Mouse (Mus musculus) lung, embryonic 14.5 days (tissue): ENCODE results near the gene Rassf10. TPM values are rescaled to one million over a fixed set of nuclear protein-coding genes. Genes with fewer than 3 reads are reported as not detected.

Experiments
- ATAC-seq: fragments of 200-750 bp; cut with Nextera tagmentation; 2 replicates; pipeline ENCODE4 v1.8.0; 2017; ENCODE audit warnings: mild to moderate bottlenecking, moderate TSS enrichment, moderate library complexity; ENCODE audit not compliant: insufficient read depth
- DNase-seq: peaks from one replicate; pipeline ENCODE4 v3.0.0-alpha.2; 2015
- H3K27ac ChIP-seq: fragments of 300-500 bp; sonication (generic); 2 replicates; pipeline ENCODE4 v1.5.1; 2014; ENCODE audit warnings: low read depth, mild to moderate bottlenecking, moderate library complexity
- H3K27me3 ChIP-seq: fragments of 300-500 bp; sonication (generic); 2 replicates; pipeline ENCODE4 v1.6.1; 2014; ENCODE audit warnings: low read length, control low read depth; ENCODE audit not compliant: insufficient read depth
- H3K36me3 ChIP-seq: fragments of 300-500 bp; sonication (generic); 2 replicates; pipeline ENCODE4 v1.6.1; 2014; ENCODE audit warnings: control low read depth; ENCODE audit not compliant: insufficient read depth
- H3K4me1 ChIP-seq: fragments of 300-500 bp; sonication (generic); 2 replicates; pipeline ENCODE4 v1.6.1; 2014; ENCODE audit warnings: antibody characterized with exemption, control low read depth; ENCODE audit not compliant: insufficient read depth
- H3K4me2 ChIP-seq: fragments of 300-500 bp; sonication (generic); 2 replicates; pipeline ENCODE4 v1.6.1; 2014; ENCODE audit warnings: mild to moderate bottlenecking
- H3K4me3 ChIP-seq: fragments of 300-500 bp; sonication (generic); 2 replicates; pipeline ENCODE4 v1.5.1; 2014; ENCODE audit warnings: low read depth, low read length
- H3K9ac ChIP-seq: fragments of 300-500 bp; sonication (generic); 2 replicates; pipeline ENCODE4 v1.6.1; 2014
- H3K9me3 ChIP-seq: fragments of 300-500 bp; sonication (generic); 2 replicates; pipeline ENCODE4 v1.6.1; 2016; ENCODE audit warnings: low read depth, low read length, control low read depth
- CTCF ChIP-seq: IDR thresholded peaks from 2 replicates; pipeline ENCODE4 v1.5.1; 2016; ENCODE audit warnings: antibody characterized with exemption, low read depth
- WGBS: fragments of 180-500 bp; shearing (Covaris S2); extraction: QIAGEN DNeasy Blood & Tissue Kit; methylation state at CpG from one replicate; pipeline ENCODE4 v1.1.7; 2014; 5-methylcytosine and 5-hydroxymethylcytosine counted together
- polyA plus RNA-seq: library from polyadenylated mRNA; unstranded; fragments of >200 nt; fragmentation: Nextera tagmentation; extraction: Ambion mirVana; gene quantifications from 2 replicates; pipeline ENCODE4 v1.2.1, GENCODE M21; 2014

Gene Rassf10
- polyA plus RNA-seq, 1 experiment from 2014 or later = 22.0 TPM

DNA sequence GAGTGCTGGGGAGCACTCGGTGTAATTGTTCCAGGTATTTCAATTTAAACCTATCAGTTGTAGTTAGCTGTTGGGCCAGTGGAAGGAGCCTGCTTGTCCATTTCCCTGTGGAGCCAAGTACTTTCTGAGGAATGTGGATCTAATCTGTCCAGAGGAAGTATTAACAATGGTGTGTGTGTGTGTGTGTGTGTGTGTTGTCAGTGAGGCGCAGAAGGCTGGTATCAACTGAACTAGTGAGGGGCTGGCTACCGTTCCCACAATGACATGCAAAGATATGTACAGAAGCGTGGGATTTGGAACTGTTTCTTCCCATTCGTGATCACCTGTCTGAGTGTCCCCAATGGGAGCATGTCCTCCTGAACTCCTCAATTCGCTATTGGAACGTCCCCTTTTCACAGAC, 3.2 kb downstream of the Rassf10 start:
- DNase-seq (no peak), ATAC-seq (no peak)
- 0 out of 2 replicates have a peak, but pooled peaks cover 4% of the 10 kb centered on the region for H3K36me3 ChIP-seq
- WGBS = 47% methylated on average over 7 of the region's 7 CpGs
- H3K4me3 ChIP-seq = peak overlapping the region; percentile 57
- peak overlapping the region; percentile 76 for H3K4me2 ChIP-seq
- H3K9me3 ChIP-seq = no peaks in the 10 kb centered on the region
- 0 out of 2 replicates have a peak, but pooled peaks cover 5% of the 10 kb centered on the region for H3K4me1 ChIP-seq
- H3K27ac ChIP-seq = no peak overlapping the region
- H3K9ac ChIP-seq = peak overlapping the region; percentile 64
- peaks cover 30% of the 10 kb centered on the region for H3K27me3 ChIP-seq
- TF ChIP-seq CTCF = no peak

DNA sequence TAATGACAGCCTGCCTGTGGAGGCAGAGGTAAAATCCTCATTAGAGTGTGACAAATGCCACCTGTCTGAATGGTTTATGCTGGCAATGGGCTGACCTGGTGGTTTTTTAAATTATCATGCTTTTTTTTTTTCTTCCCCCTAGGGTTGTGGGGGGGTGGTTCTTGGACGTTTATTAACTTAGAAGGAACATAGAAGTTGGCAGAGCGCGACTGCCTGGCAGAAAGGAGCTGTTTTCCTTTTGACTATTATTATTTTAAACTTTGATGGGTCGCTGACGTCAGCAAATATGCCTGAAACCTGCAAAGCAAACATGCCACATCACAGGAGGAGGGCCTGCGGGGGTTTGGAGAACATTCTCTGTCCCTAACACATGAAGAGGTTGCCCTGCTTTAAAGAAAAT, 3.9 kb downstream of the Rassf10 start:
- no peak for ATAC-seq

DNA sequence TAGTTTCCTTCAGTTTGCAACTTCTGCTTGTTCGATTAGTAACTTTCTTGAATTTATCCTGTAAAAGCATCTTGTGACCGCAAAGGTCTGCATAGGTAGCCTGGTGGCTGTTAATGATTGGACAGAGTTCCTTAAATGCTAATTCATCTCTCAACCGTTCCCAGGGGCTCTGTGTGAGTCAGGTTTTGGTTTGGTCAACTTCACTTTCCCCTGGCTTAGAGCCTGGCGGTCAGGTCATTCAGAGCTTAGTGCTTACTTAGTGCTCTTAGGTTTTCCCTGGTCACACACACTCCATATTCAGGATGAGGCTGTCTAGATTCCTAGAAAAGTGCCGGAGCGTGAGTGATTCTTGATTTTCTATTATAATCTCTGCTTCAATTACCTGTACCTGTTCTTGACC, 12.6 kb downstream of the Rassf10 start:
- WGBS = 46% methylated on average over 6 of the region's 6 CpGs
- Histone ChIP-seq H3K4me2 (no peak overlapping the region), H3K27ac (peak overlapping the region; percentile 34; the same call in 1 of the 2 replicates), H3K9ac (no peak overlapping the region), H3K9me3 (peaks cover 3% of the 10 kb centered on the region; the same call in 1 of the 2 replicates), H3K36me3 (no peaks in the 10 kb centered on the region), H3K27me3 (no peaks in the 10 kb centered on the region), H3K4me1 (no peaks in the 10 kb centered on the region), H3K4me3 (no peak overlapping the region)
- no peak for ATAC-seq
- TF ChIP-seq CTCF = no peak
- DNase-seq = peak; percentile 31

More for the DNA sequence above, 3.9 kb downstream of the Rassf10 start:
- Histone ChIP-seq H3K36me3 (0 out of 2 replicates have a peak, but pooled peaks cover 4% of the 10 kb centered on the region), H3K9ac (no peak overlapping the region), H3K4me3 (peak overlapping the region; percentile 57), H3K27ac (no peak overlapping the region), H3K4me2 (peak overlapping the region; percentile 76), H3K27me3 (peaks cover 30% of the 10 kb centered on the region), H3K4me1 (0 out of 2 replicates have a peak, but pooled peaks cover 5% of the 10 kb centered on the region), H3K9me3 (no peaks in the 10 kb centered on the region)
- no peak for TF ChIP-seq CTCF
- WGBS = 38% methylated on average over 6 of the region's 6 CpGs
- DNase-seq = no peak

DNA sequence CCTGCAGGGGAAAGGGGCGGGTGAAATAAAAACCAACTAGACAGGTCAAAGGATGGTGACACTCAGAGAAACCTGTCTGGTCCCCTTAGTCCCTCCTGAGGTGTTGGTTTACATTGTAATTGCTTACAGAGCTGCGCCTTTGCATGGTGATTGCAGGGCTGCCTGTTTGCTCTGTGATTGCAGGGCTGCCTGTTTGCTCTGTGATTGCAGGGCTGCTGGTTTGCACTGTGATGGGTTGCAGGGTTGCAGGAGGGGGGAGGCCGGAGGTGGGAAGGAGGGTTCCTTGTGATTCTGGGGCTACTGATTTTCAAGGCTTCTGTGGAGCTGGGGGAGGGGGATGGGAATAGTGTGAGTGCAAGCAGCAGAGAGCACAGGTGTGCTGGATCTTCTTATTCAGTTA, 13.0 kb downstream of the Rassf10 start:
- Histone ChIP-seq H3K9me3 (peaks cover 3% of the 10 kb centered on the region; the same call in 1 of the 2 replicates), H3K36me3 (no peaks in the 10 kb centered on the region), H3K4me2 (no peak overlapping the region), H3K9ac (no peak overlapping the region), H3K4me1 (no peaks in the 10 kb centered on the region), H3K27ac (peak overlapping the region; percentile 34; the same call in 1 of the 2 replicates), H3K4me3 (no peak overlapping the region), H3K27me3 (no peaks in the 10 kb centered on the region)
- DNase-seq (no peak), ATAC-seq (no peak)
- WGBS = 26% methylated on average over 3 of the region's 3 CpGs
- TF ChIP-seq CTCF = no peak

DNA sequence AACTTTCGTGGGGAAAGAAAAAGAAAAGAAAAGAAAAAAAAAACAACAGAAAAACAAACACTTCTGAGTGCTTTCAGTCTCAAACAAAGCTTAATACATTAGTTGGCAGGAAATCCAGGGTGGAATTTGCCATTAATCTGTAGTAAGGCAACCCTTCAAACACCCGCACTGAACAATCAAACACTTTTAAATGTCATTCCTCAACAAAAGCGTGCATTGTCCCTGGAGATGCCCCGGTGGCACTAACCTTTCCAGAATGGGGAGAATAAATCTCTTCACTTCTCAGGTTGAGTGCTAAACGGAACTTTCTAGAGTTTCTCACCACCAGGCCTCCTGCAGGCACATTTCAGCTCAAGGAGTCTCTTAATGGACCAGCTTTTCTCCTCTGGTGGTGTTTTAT, 29.6 kb downstream of the Rassf10 start:
- H3K27ac ChIP-seq = no peak overlapping the region
- WGBS = 20% methylated on average over 5 of the region's 5 CpGs
- peak; percentile 68 for DNase-seq

DNA sequence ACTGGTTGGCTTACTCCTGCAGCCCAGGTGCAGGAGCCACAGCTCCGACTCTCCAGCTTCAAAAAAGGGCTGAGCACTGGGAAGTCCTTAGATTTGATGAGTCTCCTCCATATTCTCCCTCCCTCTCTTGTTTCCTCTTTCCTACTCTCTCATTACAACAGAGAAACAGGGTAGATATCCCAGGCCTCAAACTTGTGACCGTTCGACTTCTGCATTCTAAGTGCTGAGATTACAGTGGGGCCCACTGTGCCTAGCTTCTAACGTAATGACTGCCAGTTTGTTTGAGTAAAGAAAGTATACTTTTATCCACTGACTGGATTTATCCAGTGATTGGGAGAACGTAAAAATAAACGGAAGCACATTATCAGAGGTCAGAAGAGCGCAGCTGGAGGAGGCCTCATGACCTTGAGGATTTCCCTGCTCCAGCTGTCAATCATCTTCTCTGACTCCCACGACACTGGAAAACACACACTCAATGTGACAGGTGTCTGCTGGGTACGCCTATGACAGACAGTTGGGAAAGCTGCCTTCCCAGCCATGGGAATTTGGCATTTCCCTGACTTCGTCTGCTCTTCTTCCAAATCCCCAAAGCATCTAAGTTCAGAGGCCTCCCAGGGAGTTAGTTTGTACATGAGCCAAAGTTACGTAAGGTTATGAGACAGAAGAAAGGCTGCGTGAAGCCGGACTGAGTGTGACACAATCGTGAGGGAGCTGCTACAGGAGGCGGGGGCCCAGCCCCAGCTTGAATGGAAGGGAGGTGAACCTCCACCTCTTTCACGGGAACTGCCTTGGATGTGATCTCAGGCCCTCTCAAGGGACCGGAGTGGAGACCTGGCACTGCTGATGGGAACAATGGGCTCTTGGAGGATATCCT, 31.2 kb downstream of the Rassf10 start:
- Histone ChIP-seq H3K4me2 (no peak overlapping the region), H3K27me3 (no peaks in the 10 kb centered on the region), H3K9me3 (no peaks in the 10 kb centered on the region), H3K9ac (no peak overlapping the region), H3K36me3 (no peaks in the 10 kb centered on the region), H3K4me3 (no peak overlapping the region), H3K4me1 (peaks cover 11% of the 10 kb centered on the region), H3K27ac (peak overlapping the region; percentile 52; the same call in 1 of the 2 replicates)
- ATAC-seq (peak; percentile 38; the same call in 1 of the 2 replicates), DNase-seq (no peak)
- 27% methylated on average over 17 of the region's 17 CpGs for WGBS
- TF ChIP-seq CTCF = no peak

More for the DNA sequence above, 29.6 kb downstream of the Rassf10 start:
- no peak for TF ChIP-seq CTCF
- Histone ChIP-seq H3K36me3 (no peaks in the 10 kb centered on the region), H3K4me3 (no peak overlapping the region), H3K9me3 (no peaks in the 10 kb centered on the region), H3K27me3 (no peaks in the 10 kb centered on the region), H3K9ac (no peak overlapping the region), H3K4me2 (no peak overlapping the region), H3K4me1 (peaks cover 11% of the 10 kb centered on the region)
- no peak for ATAC-seq

DNA sequence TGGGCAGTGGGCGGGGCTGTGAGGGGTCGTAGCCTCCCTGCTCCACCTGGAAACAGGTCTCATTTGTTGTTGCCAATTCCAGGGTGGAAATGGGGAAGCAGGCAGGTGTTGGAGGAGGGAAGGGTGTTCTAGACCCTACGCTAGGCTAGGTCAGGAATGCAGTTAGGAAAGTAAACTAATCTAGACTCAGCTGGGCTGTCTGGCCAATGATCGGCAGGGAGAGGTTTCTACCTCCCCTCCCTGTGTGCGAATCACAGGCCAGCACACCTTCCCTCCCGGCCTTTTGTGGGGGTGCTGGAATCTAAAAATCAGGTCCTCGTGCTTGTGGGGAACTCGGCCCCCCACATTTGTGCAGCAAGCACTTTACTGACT, 31.8 kb downstream of the Rassf10 start:
- Histone ChIP-seq H3K36me3 (no peaks in the 10 kb centered on the region), H3K4me2 (no peak overlapping the region), H3K9ac (no peak overlapping the region), H3K9me3 (no peaks in the 10 kb centered on the region), H3K4me1 (peaks cover 11% of the 10 kb centered on the region), H3K27ac (peak overlapping the region; percentile 52; the same call in 1 of the 2 replicates), H3K4me3 (no peak overlapping the region), H3K27me3 (no peaks in the 10 kb centered on the region)
- TF ChIP-seq CTCF = no peak
- ATAC-seq (peak; percentile 38; the same call in 1 of the 2 replicates), DNase-seq (peak; percentile 39)
- WGBS = 36% methylated on average over 8 of the region's 8 CpGs
